In genomic region chr5:101967832-101968152, GRCm38 (mm10) we compare ENCODE assay signal across 9 mouse cellular contexts.
DNase-seq lines count a peak whose midpoint lies in the region; ATAC-seq and TF ChIP-seq lines count a peak whose summit lies in the region.
"Had no signal": no experiment of that assay in that cellular context is flagged by ENCODE, and none has a peak within 500 bp of the region (broad histone marks: within the 10 kb centered on the region; RNA-seq: fewer than 3 reads in every experiment).

No protein-coding gene starts in this region.

- no peak for TF ChIP-seq CTCF in stomach, postnatal 0 days (IDR thresholded peaks at IDR 0.05; ENCODE audit: low read depth)

- no peak overlapping the region for H3K4me2 ChIP-seq in midbrain, embryonic 11.5 days
- no peak overlapping the region for H3K4me2 ChIP-seq in midbrain, embryonic 14.5 days (ENCODE audit: low read length)
- H3K4me2 ChIP-seq in liver, embryonic 12.5 days = no peak overlapping the region
- no peak overlapping the region for H3K4me2 ChIP-seq in stomach, postnatal 0 days (replicated peaks; ENCODE audit: low read depth)

- ATAC-seq in midbrain, embryonic 11.5 days (ENCODE audit: low FRiP score) = no peak
- ATAC-seq in midbrain, embryonic 14.5 days (ENCODE audit: low FRiP score, low TSS enrichment) = no peak
- ATAC-seq in liver, embryonic 12.5 days = 0 out of 2 replicates have a peak, but pooled peaks have one; percentile 27
- peak; percentile 24 for ATAC-seq in stomach, postnatal 0 days (ENCODE audit: low FRiP score, low TSS enrichment)

- TF ChIP-seq EP300 in stomach, postnatal 0 days (optimal IDR thresholded peaks at IDR 0.05) = no peak

- 85% methylated on average over 2 of the region's 2 CpGs for WGBS in midbrain, embryonic 11.5 days
- 94% methylated on average over 2 of the region's 2 CpGs for WGBS in midbrain, embryonic 14.5 days
- 54% methylated on average over 2 of the region's 2 CpGs for WGBS in liver, embryonic 12.5 days (ENCODE audit: insufficient replicate concordance)
- 73% methylated on average over 2 of the region's 2 CpGs for WGBS in stomach, postnatal 0 days

- no peak overlapping the region for H3K9ac ChIP-seq in midbrain, embryonic 11.5 days (ENCODE audit: low read length)
- H3K9ac ChIP-seq in midbrain, embryonic 14.5 days (replicated peaks; ENCODE audit: low read length) = no peak overlapping the region
- no peak overlapping the region for H3K9ac ChIP-seq in liver, embryonic 12.5 days
- H3K9ac ChIP-seq in stomach, postnatal 0 days (ENCODE audit: low read length) = no peak overlapping the region

- no peaks in the 10 kb centered on the region for H3K27me3 ChIP-seq in midbrain, embryonic 11.5 days (ENCODE audit: control insufficient read depth, insufficient read depth, low read length)
- H3K27me3 ChIP-seq in midbrain, embryonic 14.5 days (ENCODE audit: control insufficient read depth, insufficient read depth, low read length) = no peaks in the 10 kb centered on the region
- H3K27me3 ChIP-seq in liver, embryonic 12.5 days (replicated peaks) = no peaks in the 10 kb centered on the region
- H3K27me3 ChIP-seq in stomach, postnatal 0 days (ENCODE audit: control insufficient read depth, insufficient read depth, low read length) = no peaks in the 10 kb centered on the region

- DNase-seq in heart, adult 11 months = peak; percentile 97
- DNase-seq in heart, postnatal 10 days = no peak
- peak; percentile 39 for DNase-seq in midbrain, embryonic 11.5 days (ENCODE audit: low spot score, missing footprints)
- DNase-seq in midbrain, embryonic 14.5 days = no peak
- DNase-seq in stomach, postnatal 0 days (ENCODE audit: low spot score) = no peak
- DNase-seq in gastrocnemius, postnatal 4 days (ENCODE audit: low spot score in 2 of 2) = no peak
- no peak for DNase-seq in T-cell, adult 2 months (ENCODE audit: low spot score)
- DNase-seq: adrenal gland, adult 8-10 months had no signal

- no peaks in the 10 kb centered on the region for H3K9me3 ChIP-seq in midbrain, embryonic 11.5 days (ENCODE audit: control insufficient read depth, low read length)
- H3K9me3 ChIP-seq in midbrain, embryonic 14.5 days (ENCODE audit: control insufficient read depth, low read length) = no peaks in the 10 kb centered on the region
- no peaks in the 10 kb centered on the region for H3K9me3 ChIP-seq in liver, embryonic 12.5 days (replicated peaks)
- no peaks in the 10 kb centered on the region for H3K9me3 ChIP-seq in stomach, postnatal 0 days (ENCODE audit: control insufficient read depth, low read length)

- no peaks in the 10 kb centered on the region for H3K4me1 ChIP-seq in midbrain, embryonic 11.5 days (ENCODE audit: control insufficient read depth, insufficient read depth, low read length)
- no peaks in the 10 kb centered on the region for H3K4me1 ChIP-seq in midbrain, embryonic 14.5 days (ENCODE audit: control insufficient read depth, insufficient read depth, low read length)
- H3K4me1 ChIP-seq in liver, embryonic 12.5 days = peaks cover 23% of the 10 kb centered on the region
- H3K4me1 ChIP-seq in stomach, postnatal 0 days (replicated peaks; ENCODE audit: control insufficient read depth, insufficient read depth) = no peaks in the 10 kb centered on the region

- no peak overlapping the region for H3K4me3 ChIP-seq in midbrain, embryonic 11.5 days (ENCODE audit: low read depth, low read length)
- no peak overlapping the region for H3K4me3 ChIP-seq in midbrain, embryonic 14.5 days (replicated peaks; ENCODE audit: low read depth, low read length)
- no peak overlapping the region for H3K4me3 ChIP-seq in liver, embryonic 12.5 days
- H3K4me3 ChIP-seq in stomach, postnatal 0 days (ENCODE audit: low read depth, low read length) = no peak overlapping the region

- no peak overlapping the region for H3K27ac ChIP-seq in midbrain, embryonic 11.5 days (ENCODE audit: low read depth, low read length)
- no peak overlapping the region for H3K27ac ChIP-seq in midbrain, embryonic 14.5 days (replicated peaks; ENCODE audit: low read depth, low read length)
- H3K27ac ChIP-seq in liver, embryonic 12.5 days = peak overlapping the region; percentile 52; the same call in 1 of the 2 replicates
- peak overlapping the region; percentile 77 for H3K27ac ChIP-seq in stomach, postnatal 0 days (replicated peaks)

- H3K36me3 ChIP-seq in midbrain, embryonic 11.5 days (ENCODE audit: control insufficient read depth, insufficient read depth, low read length) = no peaks in the 10 kb centered on the region
- peaks cover 25% of the 10 kb centered on the region for H3K36me3 ChIP-seq in midbrain, embryonic 14.5 days (ENCODE audit: control insufficient read depth, insufficient read depth, low read length)
- H3K36me3 ChIP-seq in liver, embryonic 12.5 days = peaks cover 14% of the 10 kb centered on the region
- no peaks in the 10 kb centered on the region for H3K36me3 ChIP-seq in stomach, postnatal 0 days (ENCODE audit: control insufficient read depth, insufficient read depth, low read length)

- intact Hi-C loops in heart, postnatal 10 days (cut with DNase I) = no loop called here

Comparison
In these comparisons a context has a peak if more than half of its experiments do, and no peak if none do; other contexts are left out.
1. DNase-seq: peak in heart, adult 11 months (single experiment) and midbrain, embryonic 11.5 days (single experiment); none in heart, postnatal 10 days (0 of 2), midbrain, embryonic 14.5 days (single experiment), stomach, postnatal 0 days (single experiment), gastrocnemius, postnatal 4 days (0 of 2) and T-cell, adult 2 months (single experiment).
2. ATAC-seq: peak in liver, embryonic 12.5 days (single experiment) and stomach, postnatal 0 days (single experiment); none in midbrain, embryonic 11.5 days (single experiment) and midbrain, embryonic 14.5 days (single experiment).
3. H3K27ac ChIP-seq: peak in liver, embryonic 12.5 days (single experiment) and stomach, postnatal 0 days (single experiment); none in midbrain, embryonic 11.5 days (single experiment) and midbrain, embryonic 14.5 days (single experiment).